Mouse (Mus musculus) midbrain, embryonic 10.5 days (tissue): Measurements from ENCODE around the gene Slc25a3. TPM values are rescaled to one million over a fixed set of nuclear protein-coding genes. Genes with fewer than 3 reads are reported as not detected.

ENCODE experiments used
- DNase-seq: peaks from one replicate; pipeline ENCODE4 v3.0.0-alpha.2; 2017; ENCODE audit warnings: low spot score
- H3K27ac ChIP-seq: fragments of 300-500 bp; sonication (generic); replicated peaks from 2 replicates; pipeline ENCODE4 v1.5.1; 2016; ENCODE audit warnings: mild to moderate bottlenecking
- H3K27me3 ChIP-seq: fragments of 300-500 bp; sonication (generic); 2 replicates; pipeline ENCODE4 v1.6.1; 2016; ENCODE audit warnings: low read depth, mild to moderate bottlenecking; ENCODE audit not compliant: poor library complexity, severe bottlenecking
- H3K36me3 ChIP-seq: fragments of 300-500 bp; sonication (generic); 2 replicates; pipeline ENCODE4 v1.6.1; 2016; ENCODE audit warnings: mild to moderate bottlenecking, moderate library complexity
- H3K4me1 ChIP-seq: fragments of 300-500 bp; sonication (generic); 2 replicates; pipeline ENCODE4 v1.6.1; 2016
- H3K4me3 ChIP-seq: fragments of 300-500 bp; sonication (generic); 2 replicates; pipeline ENCODE4 v1.5.1; 2016; ENCODE audit warnings: mild to moderate bottlenecking, moderate library complexity
- H3K9me3 ChIP-seq: fragments of 300-500 bp; sonication (generic); replicated peaks from 2 replicates; pipeline ENCODE4 v1.6.1; 2016; ENCODE audit warnings: mild to moderate bottlenecking
- WGBS: fragments of 180-500 bp; shearing (Covaris S2); methylation state at CpG from one replicate; pipeline ENCODE4 v1.1.7; 2016; 5-methylcytosine and 5-hydroxymethylcytosine counted together
- polyA plus RNA-seq: library from polyadenylated mRNA; unstranded; fragments of >200 nt; fragmentation: Nextera tagmentation; extraction: Ambion mirVana; gene quantifications from 2 replicates; pipeline ENCODE4 v1.2.1, GENCODE M21; 2016

Gene Slc25a3
- polyA plus RNA-seq = 384 and 388 TPM in 2 replicates

- peaks cover 35% of the 10 kb centered on the region for H3K36me3 ChIP-seq
- DNase-seq = peak; percentile 97
- WGBS = 15% methylated on average over 59 of the region's 59 CpGs
- H3K9me3 ChIP-seq = no peaks in the 10 kb centered on the region
- H3K4me1 ChIP-seq = peaks cover 19% of the 10 kb centered on the region
- H3K27me3 ChIP-seq = no peaks in the 10 kb centered on the region
- peak within 1 kb of the TSS; percentile 77 for H3K4me3 ChIP-seq
- H3K27ac ChIP-seq = peak within 1 kb of the TSS; percentile 93
Observed at GRCm38 (mm10) chr10:91123828-91124822, at the start of gene Slc25a3. TSS of gene Slc25a3 (minus strand) at chr10:91124059.

- H3K9me3 ChIP-seq = no peaks in the 10 kb centered on the region
- WGBS = 89% methylated on average over 14 of the region's 14 CpGs
- no peaks in the 10 kb centered on the region for H3K27me3 ChIP-seq
- DNase-seq = no peak
- peaks cover 13% of the 10 kb centered on the region for H3K36me3 ChIP-seq
- H3K4me3 ChIP-seq = peak overlapping the region; percentile 97
- H3K4me1 ChIP-seq = peaks cover 30% of the 10 kb centered on the region
- peak overlapping the region; percentile 100 for H3K27ac ChIP-seq
Observed at GRCm38 (mm10) chr10:91172329-91173100, 48.7 kb upstream of the Slc25a3 start.

GRCm38 (mm10) chr10:91171455-91172328, 47.8 kb upstream of the Slc25a3 start:
- H3K27me3 ChIP-seq = no peaks in the 10 kb centered on the region
- H3K27ac ChIP-seq = peak overlapping the region; percentile 100
- H3K9me3 ChIP-seq = no peaks in the 10 kb centered on the region
- peak overlapping the region; percentile 97 for H3K4me3 ChIP-seq
- WGBS = under 1% methylated on average over 68 of the region's 68 CpGs
- DNase-seq = peak; percentile 94
- H3K36me3 ChIP-seq = peaks cover 18% of the 10 kb centered on the region
- H3K4me1 ChIP-seq = peaks cover 38% of the 10 kb centered on the region

- H3K4me1 ChIP-seq = peaks cover 38% of the 10 kb centered on the region
- H3K36me3 ChIP-seq = peaks cover 22% of the 10 kb centered on the region
- peak overlapping the region; percentile 100 for H3K27ac ChIP-seq
- H3K4me3 ChIP-seq = peak overlapping the region; percentile 97
- H3K27me3 ChIP-seq = no peaks in the 10 kb centered on the region
- DNase-seq = no peak
- no peaks in the 10 kb centered on the region for H3K9me3 ChIP-seq
- under 1% methylated on average over 59 of the region's 59 CpGs for WGBS
Observed at GRCm38 (mm10) chr10:91171041-91171440, 47.2 kb upstream of the Slc25a3 start.

GRCm38 (mm10) chr10:91170143-91170941, 46.5 kb upstream of the Slc25a3 start:
- peak; percentile 88 for DNase-seq
- Histone ChIP-seq H3K4me3 (peak overlapping the region; percentile 97), H3K27me3 (no peaks in the 10 kb centered on the region), H3K27ac (peak overlapping the region; percentile 100), H3K36me3 (peaks cover 29% of the 10 kb centered on the region), H3K4me1 (peaks cover 38% of the 10 kb centered on the region), H3K9me3 (no peaks in the 10 kb centered on the region)
- WGBS = 1% methylated on average over 46 of the region's 50 CpGs

- H3K27me3 ChIP-seq = no peaks in the 10 kb centered on the region
- no peak for DNase-seq
- H3K27ac ChIP-seq = peak overlapping the region; percentile 100
- H3K36me3 ChIP-seq = peaks cover 37% of the 10 kb centered on the region
- 44% methylated on average over 17 of the region's 17 CpGs for WGBS
- H3K9me3 ChIP-seq = no peaks in the 10 kb centered on the region
- H3K4me1 ChIP-seq = peaks cover 38% of the 10 kb centered on the region
- H3K4me3 ChIP-seq = peak overlapping the region; percentile 97
Observed at GRCm38 (mm10) chr10:91169414-91170065, 45.7 kb upstream of the Slc25a3 start.

GRCm38 (mm10) chr10:91167352-91167751, 43.5 kb upstream of the Slc25a3 start:
- H3K9me3 ChIP-seq = no peaks in the 10 kb centered on the region
- peaks cover 38% of the 10 kb centered on the region for H3K4me1 ChIP-seq
- no peaks in the 10 kb centered on the region for H3K27me3 ChIP-seq
- H3K4me3 ChIP-seq = peak overlapping the region; percentile 97
- H3K36me3 ChIP-seq = peaks cover 59% of the 10 kb centered on the region
- DNase-seq = no peak
- no peak overlapping the region for H3K27ac ChIP-seq
- 85% methylated on average over 7 of the region's 7 CpGs for WGBS

GRCm38 (mm10) chr10:91166890-91167289, 43.0 kb upstream of the Slc25a3 start:
- H3K36me3 ChIP-seq = peaks cover 64% of the 10 kb centered on the region
- no peaks in the 10 kb centered on the region for H3K27me3 ChIP-seq
- DNase-seq = peak; percentile 41
- H3K4me1 ChIP-seq = peaks cover 34% of the 10 kb centered on the region
- no peaks in the 10 kb centered on the region for H3K9me3 ChIP-seq
- no peak overlapping the region for H3K27ac ChIP-seq
- 80% methylated on average over 5 of the region's 5 CpGs for WGBS
- H3K4me3 ChIP-seq = peak overlapping the region; percentile 97

- no peaks in the 10 kb centered on the region for H3K9me3 ChIP-seq
- H3K27me3 ChIP-seq = no peaks in the 10 kb centered on the region
- peaks cover 30% of the 10 kb centered on the region for H3K4me1 ChIP-seq
- no peak for DNase-seq
- no peak overlapping the region for H3K4me3 ChIP-seq
- H3K27ac ChIP-seq = no peak overlapping the region
- peaks cover 74% of the 10 kb centered on the region for H3K36me3 ChIP-seq
Observed at GRCm38 (mm10) chr10:91165850-91166249, 42.0 kb upstream of the Slc25a3 start.

GRCm38 (mm10) chr10:91164491-91164890, 40.6 kb upstream of the Slc25a3 start:
- Histone ChIP-seq H3K27ac (no peak overlapping the region), H3K4me1 (peaks cover 27% of the 10 kb centered on the region), H3K4me3 (no peak overlapping the region), H3K36me3 (peaks cover 88% of the 10 kb centered on the region), H3K27me3 (no peaks in the 10 kb centered on the region), H3K9me3 (no peaks in the 10 kb centered on the region)
- WGBS = 92% methylated on average over 3 of the region's 3 CpGs
- DNase-seq = no peak

- WGBS = 91% methylated on average over 15 of the region's 15 CpGs
- peaks cover 93% of the 10 kb centered on the region for H3K36me3 ChIP-seq
- H3K4me3 ChIP-seq = no peak overlapping the region
- peaks cover 9% of the 10 kb centered on the region for H3K4me1 ChIP-seq
- no peak for DNase-seq
- H3K27ac ChIP-seq = no peak overlapping the region
- H3K27me3 ChIP-seq = no peaks in the 10 kb centered on the region
- no peaks in the 10 kb centered on the region for H3K9me3 ChIP-seq
Observed at GRCm38 (mm10) chr10:91162511-91163163, 38.8 kb upstream of the Slc25a3 start.
